25 mouse cellular contexts compared by ENCODE assay signal in genomic region chr7:70219310-70219709, GRCm38 (mm10).
"Had no signal": no experiment of that assay in that cellular context is flagged by ENCODE, and none has a peak within 500 bp of the region (broad histone marks: within the 10 kb centered on the region; RNA-seq: fewer than 3 reads in every experiment).

No protein-coding gene starts in this region.

- DNase-seq: gastrocnemius, postnatal 14 days; gastrocnemius, postnatal 36 days; heart, adult 2 months; heart, postnatal 14 days; heart, postnatal 36 days; kidney, adult 18-20 months; kidney, adult 8-10 months; kidney, postnatal 10 days; kidney, postnatal 25 days; kidney, postnatal 4 days; left cerebral cortex, postnatal 4 days; liver; liver, embryonic 13.5 days; liver, postnatal 0 days had no signal

- ATAC-seq: hindbrain, postnatal 0 days; liver, postnatal 0 days had no signal

- H3K27me3 ChIP-seq: heart, embryonic 13.5 days; heart, embryonic 15.5 days; hindbrain, embryonic 13.5 days; hindbrain, embryonic 15.5 days; liver, embryonic 13.5 days; liver, embryonic 15.5 days had no signal

- H3K4me2 ChIP-seq: heart, embryonic 11.5 days; heart, embryonic 13.5 days; heart, embryonic 15.5 days; hindbrain, embryonic 13.5 days; hindbrain, embryonic 15.5 days; limb, embryonic 12.5 days; liver, embryonic 11.5 days; liver, embryonic 13.5 days; liver, embryonic 15.5 days had no signal

- H3K9me3 ChIP-seq: heart, embryonic 13.5 days; heart, embryonic 15.5 days; hindbrain, embryonic 13.5 days; hindbrain, embryonic 15.5 days; limb, embryonic 12.5 days; liver, embryonic 13.5 days; liver, embryonic 15.5 days had no signal

- H3K27ac ChIP-seq: heart, adult 2 months; heart, embryonic 13.5 days; heart, embryonic 15.5 days; hindbrain, embryonic 13.5 days; hindbrain, embryonic 15.5 days; hindbrain, postnatal 0 days; layer of hippocampus, adult 2 months; left cerebral cortex, adult 2 months; limb, embryonic 12.5 days; liver, embryonic 13.5 days; liver, embryonic 15.5 days had no signal

- H3K4me3 ChIP-seq: heart, adult 2 months; heart, embryonic 13.5 days; heart, embryonic 15.5 days; hindbrain, embryonic 13.5 days; hindbrain, embryonic 15.5 days; layer of hippocampus, adult 2 months; left cerebral cortex, adult 2 months; limb, embryonic 12.5 days; liver, embryonic 13.5 days; liver, embryonic 15.5 days had no signal

- H3K9ac ChIP-seq: heart, embryonic 13.5 days; heart, embryonic 15.5 days; hindbrain, embryonic 13.5 days; hindbrain, embryonic 15.5 days; limb, embryonic 12.5 days; liver, embryonic 13.5 days; liver, embryonic 15.5 days; liver, postnatal 0 days had no signal

- H3K36me3 ChIP-seq: heart, embryonic 13.5 days; heart, embryonic 15.5 days; hindbrain, embryonic 13.5 days; hindbrain, embryonic 15.5 days; limb, embryonic 12.5 days; liver, embryonic 13.5 days; liver, embryonic 15.5 days had no signal

- H3K4me1 ChIP-seq: heart, embryonic 15.5 days; hindbrain, embryonic 13.5 days; hindbrain, embryonic 15.5 days; liver, embryonic 13.5 days; liver, embryonic 15.5 days had no signal
